Mouse (Mus musculus): ENCODE results near the gene Uimc1.

Gene Uimc1

DNA sequence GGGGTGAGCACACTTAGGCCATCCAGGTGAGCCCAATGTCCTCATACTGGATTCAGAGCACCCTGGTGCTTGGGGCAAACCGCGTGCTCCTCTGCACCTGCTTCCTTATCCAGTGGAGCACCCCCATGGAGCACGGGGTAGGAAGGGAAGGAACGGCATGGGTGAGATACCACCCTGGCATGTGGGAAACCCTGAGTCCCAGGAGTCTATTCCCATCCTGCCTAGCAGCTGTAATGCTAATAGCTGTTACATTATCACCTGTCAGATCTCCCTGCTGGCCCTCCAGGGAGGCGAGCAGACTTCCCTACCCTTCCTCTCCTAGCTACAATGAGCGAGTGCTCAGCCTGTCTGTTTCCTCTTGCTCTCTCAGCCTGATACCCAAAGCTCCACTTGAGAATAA is 104.9 kb downstream of the Uimc1 start:
- CTCF ChIA-PET: no interaction called here

DNA sequence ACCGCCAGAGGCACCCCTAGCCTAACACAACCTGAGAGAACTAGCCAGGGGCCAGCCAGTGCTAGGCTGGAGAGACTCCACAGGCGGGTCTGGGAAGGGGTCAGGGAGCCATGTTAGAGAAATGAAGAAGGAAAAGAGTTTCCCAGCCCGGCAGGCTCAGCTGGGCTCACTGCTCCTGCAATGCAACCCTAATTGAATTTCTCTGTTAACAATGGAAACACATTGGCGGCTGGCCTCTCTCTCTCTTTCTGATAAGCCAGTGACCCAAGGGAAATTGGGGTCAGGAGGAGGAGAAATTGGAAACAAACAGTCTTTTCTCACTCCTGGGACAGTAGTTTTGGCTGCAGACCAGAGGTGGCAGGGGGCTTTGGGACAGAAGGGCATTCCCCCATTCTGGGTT is 105.5 kb downstream of the Uimc1 start:
- CTCF ChIA-PET: no interaction called here

DNA sequence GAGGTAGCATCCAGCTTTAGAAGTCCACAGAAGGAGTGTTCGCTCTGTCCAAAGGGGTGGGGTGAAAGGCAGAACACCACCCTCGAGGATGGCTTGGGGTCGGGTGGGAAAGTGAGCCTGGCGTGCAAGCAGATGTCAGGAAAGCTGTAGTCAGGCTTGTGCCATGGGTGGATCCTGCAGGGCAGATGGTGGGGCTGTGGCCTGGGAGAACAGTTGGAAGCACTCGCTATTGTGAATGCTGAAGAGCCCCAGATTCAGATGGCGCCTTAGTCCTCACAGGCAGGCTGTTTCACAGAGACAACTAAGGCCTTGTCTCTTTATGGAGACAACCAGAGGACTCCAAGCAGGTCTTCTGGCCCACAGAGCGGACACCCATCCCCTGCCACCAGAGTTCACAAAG is 107.9 kb downstream of the Uimc1 start:
- CTCF ChIA-PET: no interaction called here

DNA sequence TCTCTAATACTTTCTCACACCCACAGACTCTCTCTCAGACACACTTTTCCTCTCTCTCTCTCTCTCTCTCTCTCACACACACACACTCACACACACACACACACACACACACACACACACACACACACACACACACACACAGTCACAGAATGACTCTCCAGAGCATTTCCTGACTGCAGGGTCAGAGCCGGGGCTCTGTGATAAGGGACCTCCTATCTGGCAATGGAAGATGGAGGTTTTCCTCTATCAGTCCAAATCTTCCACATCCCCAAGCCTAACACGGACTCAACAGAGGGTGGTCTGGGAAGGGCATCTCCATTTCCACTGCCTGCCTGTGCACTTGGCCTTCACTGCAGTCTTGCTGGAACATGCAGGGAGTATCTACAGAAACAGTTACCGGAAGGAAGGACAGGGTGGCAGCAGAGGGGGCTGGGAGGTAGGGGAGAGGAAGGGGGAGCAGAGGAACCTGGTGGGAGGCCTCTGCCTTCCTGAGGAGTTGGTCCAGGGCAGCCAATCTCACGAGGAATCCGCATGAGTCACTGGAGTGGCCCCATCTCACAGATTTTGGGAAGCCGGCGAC is 111.8 kb downstream of the Uimc1 start:
- CTCF ChIA-PET: no interaction called here

DNA sequence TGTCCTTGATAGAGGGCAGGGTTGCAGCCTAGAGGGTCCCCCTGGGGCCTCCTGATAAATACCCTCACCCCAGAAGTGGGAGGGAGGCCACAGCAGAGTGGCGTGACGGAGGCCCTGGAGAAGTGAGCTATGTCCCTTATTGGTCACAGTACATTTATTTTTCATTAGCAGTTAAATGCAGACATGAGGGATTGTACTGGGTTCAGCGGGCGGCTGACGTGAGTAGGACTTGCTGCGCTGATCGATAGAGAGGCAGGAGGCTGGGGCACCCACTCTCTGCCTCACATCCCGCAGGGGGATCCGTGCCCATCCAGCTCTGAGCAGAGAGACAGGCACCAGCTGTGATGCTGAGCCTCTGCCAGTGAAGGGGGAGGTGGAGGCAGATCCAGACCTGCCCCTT is 112.7 kb downstream of the Uimc1 start:
- CTCF ChIA-PET: no interaction called here

DNA sequence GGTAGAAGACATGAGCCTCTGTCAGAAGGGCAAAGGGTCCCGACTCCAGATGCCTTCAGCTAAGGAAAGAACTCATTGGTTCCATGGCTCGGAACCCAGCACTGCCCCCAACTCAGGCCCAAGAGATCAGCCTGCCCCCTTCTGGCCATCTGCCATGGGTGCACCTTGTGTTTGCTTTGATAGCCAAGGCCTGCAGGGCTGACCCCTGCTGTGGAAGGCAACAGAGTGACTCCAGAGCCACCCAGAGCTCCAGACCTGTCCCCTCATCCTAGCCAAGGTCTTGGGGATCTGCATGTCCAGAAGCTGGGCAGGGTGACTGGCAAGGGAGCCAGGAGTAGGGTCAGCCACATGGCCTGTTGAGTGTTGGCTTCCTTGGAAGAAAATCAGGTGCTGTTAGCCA is 116.5 kb downstream of the Uimc1 start:
- CTCF ChIA-PET: no interaction called here

DNA sequence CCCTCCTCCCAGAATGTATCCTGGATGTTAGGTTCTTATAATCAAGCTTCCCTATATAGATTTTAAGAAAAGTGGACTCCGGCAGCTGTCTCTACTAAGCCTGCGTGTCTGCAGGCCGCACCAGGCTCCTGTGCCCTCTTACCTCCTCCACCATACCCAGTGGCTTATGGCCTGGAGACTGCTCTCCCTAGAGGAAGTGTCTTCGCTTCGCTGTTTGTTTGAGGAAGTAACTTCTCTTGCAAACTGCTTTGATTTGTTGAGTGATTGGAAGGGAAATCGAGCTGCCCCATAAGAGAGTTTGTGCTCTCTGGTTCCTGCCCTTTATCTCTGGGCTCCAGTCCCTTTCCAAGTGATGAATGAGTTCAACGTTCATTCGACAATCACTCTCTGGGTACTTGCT is 117.1 kb downstream of the Uimc1 start:
- CTCF ChIA-PET: interaction anchor here (0.5 kb wide), 1 partner anchor 69 kb away, joined by 3 read pairs; no protein-coding TSS in a partner anchor

DNA sequence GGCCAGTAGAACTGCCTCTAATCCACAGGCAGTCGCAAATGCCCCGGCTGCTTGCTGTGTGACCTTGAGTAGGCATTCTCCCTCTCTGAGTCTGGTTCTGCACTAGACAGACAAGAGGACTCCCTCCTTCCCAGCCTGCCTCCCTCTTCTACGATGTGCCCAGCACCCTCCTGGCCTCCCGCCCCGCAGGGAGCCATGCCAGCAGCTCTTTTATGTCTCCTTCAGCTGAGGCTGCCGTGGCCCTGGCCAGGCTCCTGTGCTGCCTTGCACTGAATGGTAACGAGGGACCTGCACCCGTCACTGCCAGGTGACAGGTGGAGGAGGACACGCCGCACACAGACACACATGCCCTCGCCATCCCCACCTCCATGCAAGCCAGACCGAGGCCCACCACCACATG is 119.1 kb downstream of the Uimc1 start:
- CTCF ChIA-PET: no interaction called here

DNA sequence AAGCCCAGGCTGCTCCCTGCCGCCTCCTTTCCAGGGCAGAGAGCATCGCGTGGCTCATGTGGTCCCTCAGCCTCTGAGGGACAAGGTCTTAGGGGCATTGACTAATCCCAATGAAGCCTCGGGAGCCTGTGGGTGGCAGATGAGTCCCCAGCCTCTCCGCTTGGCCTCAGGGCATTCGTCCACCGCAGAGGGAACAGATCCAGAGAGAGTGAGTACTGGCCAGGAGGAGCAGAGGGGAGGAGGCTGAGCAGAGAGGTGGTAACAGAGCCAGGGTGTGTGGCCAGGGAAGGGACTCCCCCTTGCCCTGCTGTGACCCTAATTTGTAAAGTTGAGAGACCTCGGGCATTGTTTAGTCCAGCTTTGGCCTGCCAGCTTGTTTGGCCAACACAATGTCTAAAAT is 121.3 kb downstream of the Uimc1 start:
- CTCF ChIA-PET: no interaction called here
